Mouse (Mus musculus): ENCODE measurements at regions not wholly inside any gene's neighbourhood (a gene's known extent, or its start where the extent isn't known, plus 50 kb on each side); places are given as distances from the start of the nearest gene placed in this dataset.

GRCm38 (mm10) chr9:30829158-30829870 is 92.9 kb downstream of the Adamts15 start:
- H3K36me3 ChIP-seq (ENCODE audit: insufficient read depth, low read length) = no peaks in the 10 kb centered on the region
- DNase-seq (ENCODE audit: low spot score) (peak; percentile 42), ATAC-seq (replicated peaks; ENCODE audit: low FRiP score, low read depth) (no peak)
- H3K4me1 ChIP-seq (replicated peaks; ENCODE audit: insufficient read depth, low read length) = no peaks in the 10 kb centered on the region
- no peak overlapping the region for H3K9ac ChIP-seq (ENCODE audit: low read depth, low read length)
- 64% methylated on average over 3 of the region's 3 CpGs for WGBS
- TF ChIP-seq CTCF (IDR thresholded peaks at IDR 0.05; ENCODE audit: low read depth) = no peak
- no peak overlapping the region for H3K27ac ChIP-seq
- H3K9me3 ChIP-seq (replicated peaks; ENCODE audit: low read length) = no peaks in the 10 kb centered on the region
- H3K4me3 ChIP-seq (replicated peaks; ENCODE audit: low read depth, low read length) = no peak overlapping the region
- no peak overlapping the region for H3K4me2 ChIP-seq (ENCODE audit: low read length)
- no peaks in the 10 kb centered on the region for H3K27me3 ChIP-seq (ENCODE audit: insufficient read depth, low read length)

GRCm38 (mm10) chr9:30827780-30828179 is 94.5 kb downstream of the Adamts15 start:
- no peak for DNase-seq (ENCODE audit: low spot score)

GRCm38 (mm10) chr9:30824056-30824625 is 98.1 kb downstream of the Adamts15 start:
- Histone ChIP-seq H3K27ac (no peak overlapping the region), H3K4me1 (replicated peaks; ENCODE audit: insufficient read depth, low read length) (no peaks in the 10 kb centered on the region), H3K9me3 (replicated peaks; ENCODE audit: low read length) (no peaks in the 10 kb centered on the region), H3K4me3 (replicated peaks; ENCODE audit: low read depth, low read length) (no peak overlapping the region), H3K9ac (ENCODE audit: low read depth, low read length) (no peak overlapping the region), H3K4me2 (ENCODE audit: low read length) (no peak overlapping the region), H3K36me3 (ENCODE audit: insufficient read depth, low read length) (no peaks in the 10 kb centered on the region), H3K27me3 (ENCODE audit: insufficient read depth, low read length) (no peaks in the 10 kb centered on the region)
- TF ChIP-seq CTCF (IDR thresholded peaks at IDR 0.05; ENCODE audit: low read depth) = no peak
- DNase-seq (ENCODE audit: low spot score) (no peak), ATAC-seq (replicated peaks; ENCODE audit: low FRiP score, low read depth) (no peak)
- 31% methylated on average over 4 of the region's 4 CpGs for whole genome bisulfite sequencing

More at GRCm38 (mm10) chr9:30827780-30828179, 94.5 kb downstream of the Adamts15 start:
- Histone ChIP-seq H3K27ac (no peak overlapping the region), H3K27me3 (ENCODE audit: insufficient read depth, low read length) (no peaks in the 10 kb centered on the region), H3K9ac (ENCODE audit: low read depth, low read length) (no peak overlapping the region), H3K4me1 (replicated peaks; ENCODE audit: insufficient read depth, low read length) (no peaks in the 10 kb centered on the region), H3K36me3 (ENCODE audit: insufficient read depth, low read length) (no peaks in the 10 kb centered on the region), H3K9me3 (replicated peaks; ENCODE audit: low read length) (no peaks in the 10 kb centered on the region), H3K4me3 (replicated peaks; ENCODE audit: low read depth, low read length) (no peak overlapping the region), H3K4me2 (ENCODE audit: low read length) (no peak overlapping the region)
- no peak for TF ChIP-seq CTCF (IDR thresholded peaks at IDR 0.05; ENCODE audit: low read depth)
- 30% methylated on average over 1 of the region's 1 CpGs for WGBS
- ATAC-seq (replicated peaks; ENCODE audit: low FRiP score, low read depth) = no peak

GRCm38 (mm10) chr9:30820806-30821375 is 101.4 kb downstream of the Adamts15 start:
- ATAC-seq (replicated peaks; ENCODE audit: low FRiP score, low read depth) (no peak), DNase-seq (ENCODE audit: low spot score) (no peak)
- H3K9me3 ChIP-seq (replicated peaks; ENCODE audit: low read length) = no peaks in the 10 kb centered on the region
- no peak overlapping the region for H3K4me3 ChIP-seq (replicated peaks; ENCODE audit: low read depth, low read length)
- H3K4me1 ChIP-seq (replicated peaks; ENCODE audit: insufficient read depth, low read length) = no peaks in the 10 kb centered on the region
- no peak overlapping the region for H3K4me2 ChIP-seq (ENCODE audit: low read length)
- no peak overlapping the region for H3K27ac ChIP-seq
- no peaks in the 10 kb centered on the region for H3K27me3 ChIP-seq (ENCODE audit: insufficient read depth, low read length)
- H3K9ac ChIP-seq (ENCODE audit: low read depth, low read length) = no peak overlapping the region
- no peak for TF ChIP-seq CTCF (IDR thresholded peaks at IDR 0.05; ENCODE audit: low read depth)
- H3K36me3 ChIP-seq (ENCODE audit: insufficient read depth, low read length) = no peaks in the 10 kb centered on the region
- 78% methylated on average over 2 of the region's 2 CpGs for WGBS

GRCm38 (mm10) chr9:30813246-30813645 is 109.0 kb downstream of the Adamts15 start:
- no peak overlapping the region for H3K4me3 ChIP-seq (replicated peaks; ENCODE audit: low read depth, low read length)
- no peaks in the 10 kb centered on the region for H3K27me3 ChIP-seq (ENCODE audit: insufficient read depth, low read length)
- no peak overlapping the region for H3K9ac ChIP-seq (ENCODE audit: low read depth, low read length)
- H3K4me1 ChIP-seq (replicated peaks; ENCODE audit: insufficient read depth, low read length) = no peaks in the 10 kb centered on the region
- H3K27ac ChIP-seq = no peak overlapping the region
- TF ChIP-seq CTCF (IDR thresholded peaks at IDR 0.05; ENCODE audit: low read depth) = no peak
- DNase-seq (ENCODE audit: low spot score) (no peak), ATAC-seq (replicated peaks; ENCODE audit: low FRiP score, low read depth) (no peak)
- WGBS = 56% methylated on average over 4 of the region's 4 CpGs
- no peaks in the 10 kb centered on the region for H3K9me3 ChIP-seq (replicated peaks; ENCODE audit: low read length)
- H3K36me3 ChIP-seq (ENCODE audit: insufficient read depth, low read length) = no peaks in the 10 kb centered on the region
- H3K4me2 ChIP-seq (ENCODE audit: low read length) = no peak overlapping the region

GRCm38 (mm10) chr9:30810843-30811242 is 111.4 kb downstream of the Adamts15 start:
- no peaks in the 10 kb centered on the region for H3K9me3 ChIP-seq (replicated peaks; ENCODE audit: low read length)
- no peaks in the 10 kb centered on the region for H3K4me1 ChIP-seq (replicated peaks; ENCODE audit: insufficient read depth, low read length)
- no peak overlapping the region for H3K4me2 ChIP-seq (ENCODE audit: low read length)
- DNase-seq (ENCODE audit: low spot score) (no peak), ATAC-seq (replicated peaks; ENCODE audit: low FRiP score, low read depth) (no peak)
- TF ChIP-seq CTCF (IDR thresholded peaks at IDR 0.05; ENCODE audit: low read depth) = no peak
- no peak overlapping the region for H3K27ac ChIP-seq
- no peaks in the 10 kb centered on the region for H3K27me3 ChIP-seq (ENCODE audit: insufficient read depth, low read length)
- H3K9ac ChIP-seq (ENCODE audit: low read depth, low read length) = no peak overlapping the region
- 18% methylated on average over 1 of the region's 1 CpGs for WGBS
- H3K36me3 ChIP-seq (ENCODE audit: insufficient read depth, low read length) = no peaks in the 10 kb centered on the region
- no peak overlapping the region for H3K4me3 ChIP-seq (replicated peaks; ENCODE audit: low read depth, low read length)
